Mouse (Mus musculus) mouse embryonic stem cell (cell line): ENCODE measurements around the gene Gstp2.

Experiments used
- in situ Hi-C, 2 experiments: fragments of 300-500 bp; cut with MboI; formaldehyde crosslinking; loops; 1 replicate in 1 of 2; 3 replicates in 1 of 2; pipeline ENCODE4 v1.14.3; 2019 to 2020; ENCODE audit warnings: low sequenced_read_pairs in 2 of 2, low pct_unique_long_range_greater_than_20kb in 1 of 2, mixed read lengths in 1 of 2; ENCODE audit not compliant: unreplicated experiment in 1 of 2

The Gstp2 gene

DNA sequence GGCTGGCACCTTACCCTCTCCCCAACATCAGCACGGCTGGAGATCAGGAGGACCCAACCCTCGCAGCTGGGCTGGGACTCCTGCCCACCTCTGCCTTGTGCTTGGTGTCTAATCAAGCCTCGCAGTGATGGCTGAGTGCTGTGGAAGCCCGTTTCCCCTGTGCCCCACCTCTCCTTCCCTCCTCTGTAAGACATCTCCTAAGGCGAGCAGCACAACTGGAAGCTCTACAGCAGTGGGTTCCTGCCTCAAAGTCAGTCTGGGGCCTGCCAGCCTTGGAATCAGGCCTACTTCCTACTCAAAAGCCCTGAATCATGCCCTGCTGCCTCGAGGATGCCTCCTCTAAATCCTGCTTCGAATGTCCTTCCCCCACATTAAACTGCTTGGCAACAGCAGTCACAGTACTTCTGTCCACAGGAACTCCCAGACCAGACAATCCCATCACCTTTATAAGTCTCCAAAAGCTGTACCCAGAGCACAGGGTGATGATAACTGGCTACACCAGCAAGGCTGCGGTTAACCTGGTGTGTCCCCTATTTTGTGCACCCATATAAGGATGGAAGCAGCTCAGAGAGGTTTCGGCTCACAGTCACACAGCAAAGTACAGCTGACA, 46.6 kb downstream of the Gstp2 start:
- in situ Hi-C loops: no loop called here

DNA sequence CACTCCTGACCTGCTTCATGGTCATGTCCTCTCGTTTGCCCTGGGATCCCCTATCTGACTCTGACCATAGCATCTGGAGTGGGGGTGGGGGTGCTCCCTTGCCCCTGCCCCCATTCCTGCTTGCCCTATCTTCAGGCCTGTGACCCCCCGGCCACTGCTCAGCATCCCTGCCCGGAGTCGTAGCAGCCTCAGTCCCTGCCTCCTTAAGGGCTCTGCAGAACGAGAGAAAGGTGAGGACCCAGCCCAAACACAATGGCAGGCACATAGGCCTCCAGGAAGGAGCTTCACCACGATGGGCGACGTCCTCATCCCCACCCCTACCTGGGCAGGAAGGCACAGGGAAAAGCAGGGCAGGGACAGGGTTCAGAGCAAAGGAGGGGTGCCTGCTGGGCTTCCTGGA, 47.5 kb downstream of the Gstp2 start:
- in situ Hi-C loops: no loop called here

GRCm38 (mm10) chr19:3997231-3997630, 48.6 kb downstream of the Gstp2 start:
- in situ Hi-C loops: no loop called here

GRCm38 (mm10) chr19:3996747-3997146, 49.1 kb downstream of the Gstp2 start:
- in situ Hi-C loops: no loop called here

DNA sequence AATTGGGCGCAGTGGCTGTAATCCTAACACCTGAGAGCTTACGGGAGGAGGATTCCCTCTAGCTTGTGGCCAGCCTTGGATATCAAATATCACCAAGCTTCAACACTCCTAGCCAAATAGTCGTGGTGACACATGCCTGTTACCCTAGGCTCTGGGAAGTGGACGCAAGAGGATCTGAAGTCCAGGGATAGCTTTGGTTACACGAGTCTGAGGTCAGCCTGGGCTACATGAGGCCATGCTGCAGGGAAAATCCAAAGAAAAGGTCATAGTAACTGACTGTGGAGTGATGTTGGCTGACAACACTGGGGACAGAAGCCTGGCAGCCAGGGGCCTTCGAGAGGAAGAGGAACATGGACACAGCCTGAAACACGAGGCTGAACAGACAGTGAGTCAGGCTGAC, 49.7 kb downstream of the Gstp2 start:
- in situ Hi-C loops: no loop called here

GRCm38 (mm10) chr19:3995505-3995904, 50.3 kb downstream of the Gstp2 start:
- in situ Hi-C loops: no loop called here

DNA sequence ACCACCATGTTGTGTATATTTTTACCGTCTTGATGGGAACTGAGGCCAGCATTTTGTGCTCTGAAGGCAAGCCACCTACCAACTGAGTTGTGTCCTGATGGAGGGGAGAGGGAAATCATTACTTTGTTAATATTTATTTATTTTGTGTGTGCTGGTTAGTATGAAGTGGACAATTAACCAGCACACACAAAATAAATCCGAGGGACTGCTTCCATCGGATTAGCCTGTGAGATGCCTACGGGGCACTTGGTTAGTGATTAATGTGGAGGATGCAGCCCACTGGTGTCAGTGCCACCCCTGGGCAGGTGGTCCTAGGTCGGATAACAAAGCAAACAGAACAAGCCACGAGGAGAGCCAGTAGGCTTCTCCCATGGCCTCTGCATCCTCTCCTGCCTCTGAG, 50.9 kb downstream of the Gstp2 start:
- in situ Hi-C loops: no loop called here

DNA sequence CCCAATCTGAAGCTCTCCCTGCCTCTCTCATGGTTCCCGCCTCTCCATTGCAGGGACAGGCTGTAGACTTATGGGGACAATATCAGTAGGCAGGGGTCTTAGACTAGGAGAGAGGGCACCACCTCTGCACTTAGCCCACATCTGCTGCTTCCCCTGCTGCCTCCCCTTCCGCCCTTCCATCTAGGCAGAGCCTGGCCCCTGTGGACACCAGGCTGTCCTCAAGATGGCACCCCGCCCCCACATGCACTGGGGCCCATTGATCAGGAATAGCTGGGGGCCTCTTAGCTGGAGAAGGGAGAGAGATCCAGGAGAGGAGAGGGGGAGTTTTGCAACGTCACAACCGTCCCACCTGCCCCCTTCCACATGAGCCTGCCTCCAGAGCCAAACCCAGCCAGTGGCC, 53.4 kb downstream of the Gstp2 start, which contains the start of gene Tbx10:
Gene Tbx10 (plus strand): TSS at position 337 of the 400 bp plus-strand sequence.
- in situ Hi-C loops: no loop called here

GRCm38 (mm10) chr19:3991966-3992365, 53.9 kb downstream of the Gstp2 start:
- in situ Hi-C loops: no loop called here

- in situ Hi-C loops: no loop called here
Observed at GRCm38 (mm10) chr19:3991562-3991961, 54.3 kb downstream of the Gstp2 start.

- in situ Hi-C loops: no loop called here
Observed at GRCm38 (mm10) chr19:3990804-3991203, 55.0 kb downstream of the Gstp2 start.
